8 mouse cellular contexts compared by ENCODE assay signal in genomic region chr2:77280512-77281409, GRCm38 (mm10). TPM values are rescaled to one million over a fixed set of nuclear protein-coding genes. Genes with fewer than 3 reads are reported as not detected.
DNase-seq lines count a peak whose midpoint lies in the region; ATAC-seq and TF ChIP-seq lines count a peak whose summit lies in the region.

Sestd1 (minus strand) TSS chr2:77280592.

- peaks cover 21% of the 10 kb centered on the region for H3K27me3 ChIP-seq in E14TG2a.4 (ENCODE audit: insufficient read depth, low read length)
- no peaks in the 10 kb centered on the region for H3K27me3 ChIP-seq in forebrain, embryonic 13.5 days
- no peaks in the 10 kb centered on the region for H3K27me3 ChIP-seq in neural tube, embryonic 13.5 days

- peak; percentile 89 for ATAC-seq in forebrain, embryonic 13.5 days
- peak; percentile 87 for ATAC-seq in neural tube, embryonic 13.5 days (ENCODE audit: low read depth)

- peak within 1 kb of the TSS; percentile 87 for H3K4me3 ChIP-seq in E14TG2a.4 (replicated peaks; ENCODE audit: low read length)
- peak within 1 kb of the TSS; percentile 70 for H3K4me3 ChIP-seq in forebrain, embryonic 13.5 days
- peak within 1 kb of the TSS; percentile 94 for H3K4me3 ChIP-seq in neural tube, embryonic 13.5 days

- TF ChIP-seq POLR2A in brain, embryonic 14.5 days (IDR thresholded peaks at IDR 0.05; ENCODE audit: borderline replicate concordance, extremely low read depth, insufficient read depth, insufficient read length, poor library complexity, severe bottlenecking), result peak; percentile 58; the same call in 1 of the 2 replicates

- H3K4me1 ChIP-seq in E14TG2a.4 (replicated peaks; ENCODE audit: low read depth, low read length), result peaks cover 19% of the 10 kb centered on the region
- H3K4me1 ChIP-seq in forebrain, embryonic 13.5 days, result peaks cover 18% of the 10 kb centered on the region
- H3K4me1 ChIP-seq in neural tube, embryonic 13.5 days (replicated peaks), result peaks cover 23% of the 10 kb centered on the region

- no peak for TF ChIP-seq CTCF in E14TG2a.4 (conservative IDR thresholded peaks at IDR 0.05; ENCODE audit: low read length)
- TF ChIP-seq CTCF in brain, embryonic 14.5 days (IDR thresholded peaks at IDR 0.05; ENCODE audit: borderline replicate concordance, extremely low read depth, insufficient read depth, insufficient read length), result no peak

- peak within 1 kb of the TSS; percentile 73 for H3K4me2 ChIP-seq in forebrain, embryonic 13.5 days
- H3K4me2 ChIP-seq in neural tube, embryonic 13.5 days, result peak within 1 kb of the TSS; percentile 71

- peak; percentile 73 for DNase-seq in brain, embryonic 14.5 days (ENCODE audit: low read depth)
- peak; percentile 80 to 82 for DNase-seq in heart, postnatal 10 days
- DNase-seq in kidney, postnatal 36 days, result peak; percentile 71 to 87
- DNase-seq in lung, adult 18-20 months, result peak; percentile 73 to 78
- peak; percentile 43 to 58 for DNase-seq in thymus, postnatal 36 days

- 12% methylated on average over 23 of the region's 73 CpGs for WGBS in forebrain, embryonic 13.5 days
- 6% methylated on average over 38 of the region's 73 CpGs for WGBS in neural tube, embryonic 13.5 days

- peak within 1 kb of the TSS; percentile 72 for H3K27ac ChIP-seq in forebrain, embryonic 13.5 days
- peak within 1 kb of the TSS; percentile 92 for H3K27ac ChIP-seq in neural tube, embryonic 13.5 days (replicated peaks)

- peak within 1 kb of the TSS; percentile 94 for H3K9ac ChIP-seq in forebrain, embryonic 13.5 days
- H3K9ac ChIP-seq in neural tube, embryonic 13.5 days, result peak within 1 kb of the TSS; percentile 99

- no peaks in the 10 kb centered on the region for H3K36me3 ChIP-seq in E14TG2a.4 (ENCODE audit: insufficient read depth, low read length)
- no peaks in the 10 kb centered on the region for H3K36me3 ChIP-seq in forebrain, embryonic 13.5 days (ENCODE audit: poor library complexity, severe bottlenecking)
- no peaks in the 10 kb centered on the region for H3K36me3 ChIP-seq in neural tube, embryonic 13.5 days

- H3K9me3 ChIP-seq in E14TG2a.4 (ENCODE audit: low read length), result no peaks in the 10 kb centered on the region
- 0 out of 2 replicates have a peak, but pooled peaks cover 2% of the 10 kb centered on the region for H3K9me3 ChIP-seq in forebrain, embryonic 13.5 days (replicated peaks)
- H3K9me3 ChIP-seq in neural tube, embryonic 13.5 days, result no peaks in the 10 kb centered on the region

- intact Hi-C loops in heart, postnatal 10 days (cut with DNase I), result no loop called here

RNA-seq across cellular contexts. Expression of gene Sestd1, which starts in this region (rescaled TPM):
- 46.6 and 60.2 TPM in 2 replicates for polyA plus RNA-seq in brain, embryonic 14.5 days (2012; rRNA removed)
- polyA plus RNA-seq in forebrain, embryonic 13.5 days (2015; fragmentation: Nextera tagmentation; extraction: Ambion mirVana), result 27.0 and 27.9 TPM in 2 replicates
- total RNA-seq in heart, postnatal 10 days (2021), result 10 to 100 TPM; 27.8 to 31.7 TPM
- 30.8 and 33.6 TPM in 2 replicates for polyA plus RNA-seq in neural tube, embryonic 13.5 days (2015; fragmentation: Nextera tagmentation; extraction: Ambion mirVana)

Comparison
In these comparisons a context has a peak if more than half of its experiments do, and no peak if none do; other contexts are left out.
1. Peak in every context shown above with its lines: DNase-seq, ATAC-seq, H3K4me3 ChIP-seq and H3K27ac ChIP-seq.